Mouse (Mus musculus): ENCODE data around the gene Mtrf1.
"Not testable (repeated sequence)": the region's sequence is repeated elsewhere in the genome, so short reads cannot be mapped to it uniquely, and the experiment has no call there.

The Mtrf1 gene

DNA sequence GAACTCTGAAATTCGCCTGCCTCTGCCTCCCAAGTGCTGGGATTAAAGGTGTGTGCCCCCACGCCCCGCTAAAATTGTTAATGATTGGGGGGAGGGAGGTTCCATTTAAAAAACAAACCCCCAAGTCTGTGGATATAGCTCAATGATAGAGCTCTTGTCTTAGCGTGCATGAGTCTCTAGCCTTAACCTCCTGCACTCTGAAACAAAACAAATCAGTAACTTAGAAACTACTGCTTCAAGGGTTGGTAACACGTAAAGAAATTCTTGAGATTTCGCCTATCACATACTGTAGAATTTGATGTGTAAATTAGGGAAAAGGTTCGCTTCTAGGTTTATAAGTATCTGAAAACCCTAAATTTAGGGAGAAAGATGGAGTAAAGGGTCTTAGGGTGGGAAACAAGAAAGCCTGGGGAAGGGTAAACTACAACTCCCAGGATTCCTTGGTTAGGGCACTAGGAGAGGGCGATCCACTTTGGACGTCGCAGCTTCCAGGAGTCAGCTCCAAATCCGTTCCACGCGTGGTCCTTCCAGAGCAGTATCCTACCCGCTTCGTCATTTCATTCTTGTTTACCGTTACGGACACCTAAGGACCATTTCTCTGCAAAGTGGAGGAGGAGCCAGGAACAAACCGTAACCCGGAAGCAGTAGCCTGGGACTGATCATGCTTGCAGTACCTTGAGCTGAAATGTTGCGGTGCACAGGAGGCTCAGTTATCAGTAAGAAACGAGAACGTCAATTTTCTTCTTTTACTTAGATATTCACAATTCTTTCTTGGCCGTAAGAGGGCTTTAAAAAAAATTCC, at the start of gene Mtrf1:
Gene Mtrf1 (plus strand): TSS at position 452 of the 802 bp plus-strand sequence.
- no peak for DNase-seq (ENCODE audit: low read depth)

DNA sequence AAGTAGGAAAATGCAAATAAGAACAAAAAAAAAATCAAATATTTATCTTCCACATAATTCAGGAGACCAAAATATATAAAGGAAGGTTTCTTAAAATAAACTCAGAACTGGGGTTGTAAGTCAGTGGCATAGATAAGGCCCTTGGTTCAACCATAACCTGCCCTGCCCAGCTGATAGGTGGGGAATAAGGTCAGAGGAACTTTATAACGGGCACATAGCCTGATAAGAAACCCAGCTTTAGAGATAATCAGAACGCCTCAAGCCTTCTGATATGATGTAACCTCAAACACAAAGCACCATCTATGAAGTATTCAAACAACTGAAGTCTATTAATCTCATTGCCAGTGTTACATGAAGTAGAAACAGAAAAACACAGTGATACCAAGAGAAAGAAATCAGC, 39.5 kb upstream of the Mtrf1 start:
- DNase-seq (ENCODE audit: low read depth) = peak; percentile 53

DNA sequence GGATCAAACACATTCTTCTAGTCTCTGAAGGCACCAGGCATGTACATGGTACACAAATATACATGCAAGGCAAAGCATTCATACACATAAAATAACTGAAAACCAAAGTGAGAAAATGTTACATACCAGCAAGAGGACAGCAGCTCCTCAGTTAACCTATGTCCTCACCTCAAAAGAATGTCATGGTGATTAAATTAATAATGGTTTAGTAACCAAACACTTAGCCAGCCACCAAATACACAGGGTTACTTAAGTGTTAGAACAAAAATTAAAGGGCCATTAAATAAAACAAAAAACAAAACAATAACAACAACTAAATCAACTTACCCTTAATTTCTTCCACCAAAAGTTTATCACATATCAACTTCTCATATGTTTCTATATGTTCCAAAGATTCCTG, 20.5 kb upstream of the Mtrf1 start:
- DNase-seq (ENCODE audit: low read depth) = no peak

DNA sequence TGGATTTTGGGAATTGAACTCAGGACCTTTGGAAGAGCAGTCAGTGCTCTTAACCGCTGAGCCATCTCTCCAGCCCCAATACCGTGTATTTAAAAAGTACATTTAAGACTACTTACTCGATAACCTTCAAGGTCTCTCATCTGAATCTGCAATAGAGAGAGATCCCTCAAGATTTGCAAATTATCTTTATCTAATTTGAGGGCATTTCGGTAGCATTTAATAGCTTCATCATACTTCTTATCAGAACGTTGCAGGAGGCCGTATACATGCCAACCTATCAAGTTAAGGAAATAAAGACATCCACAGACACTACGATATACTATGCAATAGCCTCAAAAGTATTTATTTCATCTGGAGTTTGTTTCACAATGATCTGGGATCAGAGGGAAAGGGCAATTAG, 14.5 kb upstream of the Mtrf1 start:
- no peak for DNase-seq (ENCODE audit: low read depth)

DNA sequence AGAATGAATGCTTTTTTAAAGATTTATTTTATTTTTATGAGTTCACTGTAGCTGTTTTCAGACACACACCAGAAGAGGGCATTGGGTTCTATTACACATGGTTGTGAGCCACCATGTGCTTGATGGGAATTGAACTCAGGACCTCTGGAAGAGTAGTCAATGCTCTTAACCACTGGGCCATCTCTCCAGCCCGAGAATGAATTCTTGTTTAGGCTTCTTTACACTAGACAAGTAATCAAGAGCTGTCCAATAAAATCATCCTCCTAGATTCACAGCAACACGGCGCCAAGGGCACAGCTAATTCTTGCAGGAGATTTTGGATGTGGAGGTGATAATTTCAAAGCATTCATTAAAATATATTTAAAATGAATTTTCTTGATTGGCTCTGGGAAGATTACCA, 9.3 kb upstream of the Mtrf1 start:
- DNase-seq (ENCODE audit: low read depth) = no peak

DNA sequence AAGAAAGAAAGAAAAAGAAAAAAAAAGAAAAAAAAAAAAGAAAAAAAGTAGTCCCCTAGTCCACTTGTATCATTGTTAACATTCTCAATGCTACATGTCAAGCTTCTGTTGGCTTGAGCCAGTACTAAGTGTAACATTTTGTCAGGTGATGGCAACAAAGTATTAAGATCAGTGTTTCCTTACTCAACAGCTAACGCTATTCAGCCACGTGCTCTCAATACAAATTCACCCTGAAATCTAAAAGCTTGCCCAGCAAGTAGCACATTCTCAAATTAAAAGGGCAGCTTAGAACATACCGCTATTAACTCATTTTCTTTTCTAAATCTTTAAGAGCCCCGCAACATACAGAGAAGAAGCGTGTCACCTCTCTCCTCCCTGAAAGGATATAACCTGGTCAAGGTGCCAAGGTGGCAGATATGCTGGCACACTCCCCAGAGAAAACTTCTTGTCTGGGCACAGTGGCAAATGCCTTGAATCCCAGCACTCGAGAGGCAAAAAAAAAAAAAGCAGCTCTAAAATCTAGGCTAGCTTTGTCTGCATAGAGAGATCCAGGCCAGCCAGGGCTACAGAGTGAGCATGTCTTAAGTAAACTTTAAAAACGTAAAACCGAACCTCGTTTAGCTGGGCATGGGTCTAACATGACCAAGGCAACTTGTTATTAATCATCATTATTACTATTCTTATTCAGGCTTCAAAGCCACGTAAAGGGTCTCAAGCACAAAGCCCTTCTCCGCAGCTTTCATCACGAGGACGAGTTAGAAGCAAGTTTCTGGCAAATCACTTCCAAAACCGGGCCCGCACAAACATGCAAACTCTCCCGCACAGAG, 7.9 kb upstream of the Mtrf1 start:
- no peak for DNase-seq (ENCODE audit: low read depth)

DNA sequence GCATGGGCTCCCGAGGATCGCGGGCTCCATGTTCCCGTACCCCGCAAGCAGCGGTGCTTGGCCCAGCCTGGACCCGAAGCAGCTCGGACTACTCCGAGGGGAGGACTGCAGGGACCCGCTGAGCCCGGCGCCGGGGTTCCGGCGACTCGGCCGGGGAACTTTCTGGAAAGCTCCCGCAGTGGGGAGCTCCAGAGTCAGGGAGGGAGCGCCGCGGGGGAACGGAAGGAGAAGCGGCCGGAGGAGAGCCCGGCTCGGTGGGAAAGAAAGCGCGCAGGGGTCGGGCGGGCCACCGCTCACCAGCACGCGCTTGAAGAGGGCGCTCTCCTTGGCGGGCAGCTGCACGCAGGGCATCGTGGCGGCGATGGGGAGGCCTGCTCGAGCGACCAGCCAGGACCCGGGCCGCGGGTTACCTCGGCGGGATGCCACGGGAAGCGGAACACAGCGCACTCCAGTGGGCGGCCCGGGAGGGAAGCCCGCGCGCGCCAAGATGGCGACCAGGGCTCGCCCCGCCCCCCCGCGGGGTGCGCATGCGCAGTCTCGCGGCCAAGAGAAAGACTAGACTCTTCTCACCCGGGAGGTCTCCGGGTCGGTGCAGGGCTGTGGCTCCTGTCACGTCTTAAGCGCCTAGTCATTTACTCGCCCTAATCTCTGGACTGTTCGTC, 7.2 kb upstream of the Mtrf1 start, which contains the start of gene Naa16:
Gene Naa16 (minus strand): TSS at position 514 of the 662 bp plus-strand sequence.
- DNase-seq (ENCODE audit: low read depth) = peak; percentile 91

DNA sequence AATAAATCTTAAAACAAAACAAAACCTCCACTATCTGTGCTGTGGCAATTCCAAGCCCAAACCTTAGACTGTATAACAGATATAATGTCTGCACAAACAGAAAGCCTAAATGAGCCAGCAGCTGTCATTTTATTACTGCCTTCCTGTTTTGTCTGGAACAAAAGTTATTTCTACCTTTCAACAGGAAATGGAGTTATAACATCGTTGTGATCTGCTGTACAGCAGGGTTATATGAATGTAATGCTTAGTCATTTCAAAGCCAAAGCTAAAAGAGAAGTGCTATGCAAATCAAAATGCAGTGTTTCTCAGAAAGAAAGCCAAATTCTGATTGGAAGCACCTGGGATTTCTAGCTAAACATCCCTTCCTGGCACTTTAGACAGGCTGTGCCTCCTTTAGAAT, 4.3 kb upstream of the Mtrf1 start:
- no peak for DNase-seq (ENCODE audit: low read depth)

DNA sequence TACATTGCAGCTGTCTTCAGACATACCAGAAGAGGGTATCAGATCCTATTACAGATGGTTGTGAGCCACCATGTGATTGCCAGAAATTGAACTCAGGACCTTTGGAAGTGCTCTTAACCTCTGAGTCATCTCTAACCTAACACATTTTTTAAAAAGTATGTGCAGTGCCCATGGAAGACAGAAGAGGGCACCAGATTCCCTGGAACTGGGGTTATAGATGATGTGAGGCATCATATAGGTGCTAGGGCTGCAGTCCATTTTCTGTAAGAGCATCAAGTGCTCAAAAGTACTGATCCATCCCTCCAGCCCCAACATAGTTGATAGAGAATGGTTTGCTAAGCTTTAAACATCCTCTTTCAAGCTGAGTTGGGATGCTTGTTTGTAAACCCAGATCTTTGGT, 3.0 kb upstream of the Mtrf1 start:
- peak; percentile 69 for DNase-seq (ENCODE audit: low read depth)

DNA sequence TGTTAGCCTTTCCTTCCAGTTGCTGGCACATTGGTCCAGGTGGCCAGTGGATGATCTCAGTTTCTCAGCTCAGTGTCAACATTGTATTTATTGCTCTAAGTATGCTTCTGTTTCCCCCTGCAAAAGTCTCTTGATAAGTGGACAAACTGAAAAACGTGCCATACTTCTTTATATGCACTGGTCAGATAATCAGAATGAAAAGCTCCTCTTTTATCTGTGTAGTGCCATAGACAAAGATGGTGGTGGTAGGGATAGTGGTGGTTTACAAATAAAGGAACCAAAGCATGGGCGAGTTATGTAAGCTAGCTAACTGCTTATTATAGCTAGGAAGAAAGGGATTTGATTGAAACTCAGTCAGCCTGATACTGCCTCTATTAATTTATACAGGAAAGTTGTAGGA, 10.1 kb downstream of the Mtrf1 start:
- DNase-seq (ENCODE audit: low read depth) = no peak

DNA sequence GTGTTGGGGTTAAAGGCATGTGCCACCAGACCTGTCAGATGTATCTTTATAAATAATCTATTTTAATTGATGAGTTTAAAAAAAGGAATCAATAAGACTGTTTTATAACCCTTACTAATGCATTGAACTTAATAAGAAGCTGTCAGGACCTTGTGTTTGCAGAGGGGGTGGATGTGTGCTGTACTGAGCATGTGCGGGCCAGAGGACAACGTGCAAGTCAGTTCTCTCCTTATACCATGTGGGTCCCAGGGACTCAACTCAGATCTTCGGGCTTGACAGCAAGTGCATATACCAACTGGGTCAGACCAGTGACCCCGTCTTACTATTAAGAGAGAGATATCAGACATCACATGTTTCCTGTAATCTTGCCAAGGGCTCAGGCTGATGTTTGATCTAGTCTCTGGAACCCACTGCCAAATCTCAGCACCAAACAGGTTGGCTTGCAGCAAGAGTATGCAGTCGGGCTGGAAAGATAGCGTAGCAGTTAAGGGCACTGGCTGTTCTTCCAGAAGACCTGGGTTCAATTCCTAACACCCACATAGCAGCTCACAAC, 11.8 kb downstream of the Mtrf1 start:
- no peak for DNase-seq (ENCODE audit: low read depth)

DNA sequence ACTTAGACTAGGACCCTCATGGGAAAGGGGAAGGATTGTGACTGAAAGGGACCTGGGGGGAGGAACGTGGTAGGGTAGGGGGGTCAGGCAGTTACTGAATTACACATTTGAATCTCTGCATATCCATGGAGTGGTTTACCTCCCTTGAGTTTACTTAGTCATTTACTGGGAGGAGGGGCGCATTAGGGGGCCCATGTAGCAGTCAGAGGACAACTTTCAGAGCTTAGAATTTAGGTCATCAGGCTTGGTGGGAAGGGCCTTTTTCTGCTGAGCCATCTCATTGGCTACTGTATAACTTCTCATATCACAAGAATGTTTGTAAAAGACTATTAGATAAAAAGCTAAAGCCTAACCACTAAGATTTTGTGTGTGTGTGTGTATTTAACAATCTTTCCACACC, 13.1 kb downstream of the Mtrf1 start:
- DNase-seq (ENCODE audit: low read depth) = no peak

DNA sequence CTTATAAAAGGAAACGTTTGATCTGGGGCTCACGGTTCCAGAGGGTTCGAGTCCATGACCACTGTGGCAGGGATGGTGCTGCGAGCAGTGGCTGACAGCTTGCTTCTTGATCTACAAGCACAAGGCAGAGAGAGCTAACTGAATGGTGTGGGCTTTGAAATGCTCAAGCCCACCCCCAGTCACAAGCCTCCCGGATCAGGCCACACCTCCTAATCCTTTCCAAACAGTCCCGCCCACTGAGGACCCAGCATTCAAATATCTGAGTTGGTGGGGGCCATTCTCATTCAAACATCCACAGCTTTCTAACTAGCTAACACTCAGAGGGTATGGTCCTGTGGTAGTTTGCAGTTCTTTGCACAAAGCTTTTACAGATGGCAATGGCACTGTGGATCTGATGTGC, 15.5 kb downstream of the Mtrf1 start:
- no peak for DNase-seq (ENCODE audit: low read depth)

DNA sequence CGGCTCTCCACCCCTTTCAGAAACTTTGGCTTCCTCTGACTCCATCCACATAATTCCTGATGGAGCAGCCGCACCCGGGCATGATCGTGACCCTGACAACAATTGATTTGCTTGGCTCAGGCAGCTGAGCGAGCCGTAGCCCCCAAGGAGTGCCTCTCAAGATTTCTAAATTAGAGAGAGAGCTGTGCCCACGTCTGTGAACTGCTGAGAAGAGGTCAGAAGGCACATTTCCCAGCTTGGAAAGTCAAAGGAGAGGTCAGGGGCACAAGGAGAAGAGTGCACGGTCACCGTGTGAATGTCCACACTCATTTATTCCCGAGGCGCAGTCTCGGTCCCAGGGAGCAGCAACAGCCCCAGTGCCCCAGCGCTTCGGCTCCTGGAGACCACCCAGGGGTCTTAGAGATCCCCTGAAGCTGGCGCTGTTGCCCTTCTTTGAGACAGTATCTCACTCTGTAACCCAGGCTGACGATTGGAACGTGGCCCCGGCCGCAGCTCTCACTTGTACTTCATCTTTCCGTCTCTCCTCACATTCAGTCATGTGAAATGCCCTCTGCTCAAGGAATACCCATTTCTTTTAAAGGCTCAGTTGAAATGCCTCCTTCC, 22.6 kb downstream of the Mtrf1 start:
- no peak for DNase-seq (ENCODE audit: low read depth)

DNA sequence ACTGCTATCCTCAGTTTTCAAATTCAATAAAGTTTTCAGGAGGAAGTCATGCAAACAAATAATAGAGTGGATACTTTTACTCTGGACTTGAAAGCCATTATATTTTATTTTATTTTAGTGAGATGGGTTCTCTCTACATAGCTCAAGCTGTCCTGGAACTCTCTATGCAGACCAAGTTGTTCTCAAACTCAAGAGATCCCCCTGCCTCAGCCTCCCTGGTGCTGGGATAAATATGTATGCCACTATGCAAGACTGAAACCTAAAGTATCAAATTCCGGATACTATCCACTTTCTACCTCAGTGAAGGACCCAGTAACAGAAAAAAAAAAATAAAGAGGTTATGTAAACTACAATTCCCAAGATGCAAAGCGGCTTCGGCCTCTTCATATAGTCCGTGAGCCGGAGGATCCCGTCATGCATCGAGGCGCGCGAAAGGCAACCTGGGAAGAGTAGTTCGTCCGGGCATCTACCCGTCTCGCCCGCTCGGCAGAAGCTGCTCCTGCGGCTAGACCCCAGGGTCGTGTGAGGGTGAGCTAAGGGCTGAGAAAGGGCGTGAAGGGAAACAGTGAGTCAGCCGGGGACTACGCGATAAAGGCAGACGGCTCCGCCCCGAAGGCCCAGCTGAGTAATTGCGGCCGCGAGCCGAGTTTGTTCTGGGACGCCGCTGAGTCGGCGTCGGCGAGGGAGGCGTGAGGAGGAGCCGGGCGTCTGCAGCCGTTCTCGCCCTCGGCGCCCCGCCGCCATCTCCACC, 28.6 kb downstream of the Mtrf1 start, which contains the start of gene Kbtbd7:
Gene Kbtbd7 (plus strand): TSS at position 533 of the 751 bp plus-strand sequence.
- peak; percentile 94 for DNase-seq (ENCODE audit: low read depth)

DNA sequence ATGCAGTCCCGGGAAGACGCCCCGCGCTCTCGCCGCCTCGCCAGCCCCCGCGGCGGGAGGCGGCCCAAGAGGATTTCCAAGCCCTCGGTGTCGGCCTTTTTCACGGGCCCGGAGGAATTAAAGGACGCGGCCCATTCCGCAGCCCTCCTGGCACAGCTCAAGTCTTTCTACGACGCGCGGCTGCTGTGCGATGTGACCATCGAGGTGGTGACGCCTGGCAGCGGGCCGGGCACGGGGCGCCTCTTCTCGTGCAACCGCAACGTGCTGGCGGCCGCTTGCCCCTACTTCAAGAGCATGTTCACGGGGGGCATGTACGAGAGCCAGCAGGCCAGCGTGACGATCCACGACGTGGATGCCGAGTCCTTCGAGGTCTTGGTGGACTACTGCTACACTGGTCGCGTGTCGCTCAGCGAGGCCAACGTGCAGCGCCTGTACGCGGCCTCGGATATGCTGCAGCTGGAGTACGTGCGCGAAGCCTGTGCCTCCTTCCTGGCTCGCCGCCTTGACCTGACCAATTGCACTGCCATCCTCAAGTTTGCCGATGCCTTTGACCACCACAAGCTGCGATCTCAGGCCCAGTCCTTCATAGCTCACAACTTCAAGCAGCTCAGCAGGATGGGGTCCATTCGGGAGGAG, 29.3 kb downstream of the Mtrf1 start:
- DNase-seq (ENCODE audit: low read depth) = not testable (repeated sequence)

DNA sequence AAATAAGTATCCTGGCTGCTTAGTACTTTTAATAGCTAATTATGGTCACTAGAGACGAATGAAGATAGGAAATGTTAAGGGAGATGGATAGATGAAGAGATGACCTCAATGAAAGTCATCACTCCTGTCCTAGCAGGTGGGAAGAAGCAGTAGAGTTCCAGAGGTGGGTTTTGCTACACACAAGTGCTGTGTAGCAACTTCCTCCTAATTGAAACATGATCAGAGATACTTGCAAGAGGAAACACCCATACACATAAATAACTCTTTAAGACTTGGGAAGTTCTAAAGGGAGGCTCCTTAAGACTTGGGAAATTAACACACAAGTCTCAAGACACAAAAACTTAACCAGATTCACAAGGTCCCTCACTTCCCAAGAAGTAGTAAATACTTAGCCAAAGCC, 36.5 kb downstream of the Mtrf1 start:
- no peak for DNase-seq (ENCODE audit: low read depth)

DNA sequence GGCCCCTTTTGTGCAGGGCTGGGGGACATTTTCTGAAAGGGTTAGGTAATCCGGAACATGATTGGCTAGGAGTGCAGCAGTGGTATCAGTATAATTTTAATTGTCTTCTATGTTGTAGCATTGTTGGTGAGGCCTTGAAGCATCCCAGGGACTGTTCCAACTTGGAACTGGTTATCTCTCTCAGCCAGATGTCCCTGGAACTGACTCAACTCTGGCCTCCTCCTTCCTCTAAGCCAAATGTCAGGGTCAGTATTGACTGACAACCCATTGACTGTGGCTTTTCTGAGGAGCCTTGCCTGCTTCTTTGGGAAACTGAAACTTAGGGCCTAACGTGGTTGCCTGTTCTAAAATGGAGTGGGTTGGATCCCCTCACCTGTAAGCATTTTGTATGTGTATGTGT, 43.1 kb downstream of the Mtrf1 start:
- no peak for DNase-seq (ENCODE audit: low read depth)

DNA sequence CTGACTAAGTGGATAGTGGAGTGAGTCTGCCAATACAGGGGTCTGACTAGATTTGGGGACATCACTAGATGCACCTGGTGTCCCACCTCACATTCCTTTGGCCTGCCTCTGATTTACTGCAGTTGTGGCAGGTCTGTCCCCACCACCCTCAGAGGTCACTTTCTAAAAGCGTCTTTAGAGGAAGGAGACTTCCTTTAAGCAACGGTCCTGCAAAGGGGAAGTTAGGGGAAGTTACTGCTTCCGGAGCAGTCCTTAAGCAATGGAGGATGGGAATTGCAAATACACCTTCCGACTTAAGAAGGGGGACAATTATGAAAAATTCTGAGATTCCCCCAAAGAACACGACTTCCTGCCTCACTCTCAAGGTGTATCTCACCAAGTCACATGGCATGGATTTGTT, 43.9 kb downstream of the Mtrf1 start:
- DNase-seq (ENCODE audit: low read depth) = no peak

DNA sequence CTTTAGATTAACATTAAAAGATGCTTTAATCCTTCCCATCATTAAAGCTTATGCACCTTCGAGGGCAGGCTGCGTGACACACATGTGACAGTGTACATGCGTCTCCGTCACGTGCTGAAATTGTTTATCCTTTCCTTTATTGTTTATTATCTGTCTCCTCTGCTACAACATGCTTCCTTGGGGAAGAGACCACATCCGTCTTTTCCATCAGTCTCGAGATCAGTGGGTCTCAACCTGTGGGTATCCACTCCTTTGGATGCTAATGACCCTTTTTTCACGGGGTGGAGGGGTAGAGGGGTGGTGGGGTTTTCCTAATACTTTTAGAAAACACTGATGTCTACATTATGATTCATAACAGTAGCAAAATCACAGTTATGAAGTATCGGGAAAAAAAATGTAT, 47.0 kb downstream of the Mtrf1 start:
- no peak for DNase-seq (ENCODE audit: low read depth)
